Mouse (Mus musculus): ENCODE results near the gene Sco1.
A peak's percentile ranks its signal among the peaks of the same experiment; 100 is the strongest.
"Not testable (repeated sequence)": the region's sequence is repeated elsewhere in the genome, so short reads cannot be mapped to it uniquely, and the experiment has no call there.

Sco1 gene

GRCm38 (mm10) chr11:67085489-67085888 is 33.0 kb downstream of the Sco1 start:
- no peaks in the 10 kb centered on the region for H3K27me3 ChIP-seq (ENCODE audit: control insufficient read depth, insufficient read depth, low read length, poor library complexity, severe bottlenecking)
- peak; percentile 87 for DNase-seq (ENCODE audit: low read depth, low spot score)
- H3K36me3 ChIP-seq (ENCODE audit: control insufficient read depth, insufficient read depth, low read length, poor library complexity, severe bottlenecking), result no peaks in the 10 kb centered on the region

- Histone ChIP-seq H3K27me3 (ENCODE audit: control insufficient read depth, insufficient read depth, low read length, poor library complexity, severe bottlenecking) (no peaks in the 10 kb centered on the region), H3K36me3 (ENCODE audit: control insufficient read depth, insufficient read depth, low read length, poor library complexity, severe bottlenecking) (no peaks in the 10 kb centered on the region)
- no peak for DNase-seq (ENCODE audit: low read depth, low spot score)
Measured at GRCm38 (mm10) chr11:67086467-67087164, 34.1 kb downstream of the Sco1 start.

- H3K36me3 ChIP-seq (ENCODE audit: control insufficient read depth, insufficient read depth, low read length, poor library complexity, severe bottlenecking), result no peaks in the 10 kb centered on the region
- 0 out of 2 replicates have a peak, but pooled peaks cover 2% of the 10 kb centered on the region for H3K27me3 ChIP-seq (ENCODE audit: control insufficient read depth, insufficient read depth, low read length, poor library complexity, severe bottlenecking)
- no peak for DNase-seq (ENCODE audit: low read depth, low spot score)
Measured at GRCm38 (mm10) chr11:67087225-67087624, 34.8 kb downstream of the Sco1 start.

GRCm38 (mm10) chr11:67092354-67092753 is 39.9 kb downstream of the Sco1 start:
- H3K36me3 ChIP-seq (ENCODE audit: control insufficient read depth, insufficient read depth, low read length, poor library complexity, severe bottlenecking); H3K27me3 ChIP-seq (ENCODE audit: control insufficient read depth, insufficient read depth, low read length, poor library complexity, severe bottlenecking); DNase-seq (ENCODE audit: low read depth, low spot score): not testable (repeated sequence)

- Histone ChIP-seq H3K36me3 (ENCODE audit: control insufficient read depth, insufficient read depth, low read length, poor library complexity, severe bottlenecking) (no peaks in the 10 kb centered on the region), H3K27me3 (ENCODE audit: control insufficient read depth, insufficient read depth, low read length, poor library complexity, severe bottlenecking) (0 out of 2 replicates have a peak, but pooled peaks cover 2% of the 10 kb centered on the region)
- no peak for DNase-seq (ENCODE audit: low read depth, low spot score)
Measured at GRCm38 (mm10) chr11:67093201-67093600, 40.7 kb downstream of the Sco1 start.

GRCm38 (mm10) chr11:67093652-67094051 is 41.2 kb downstream of the Sco1 start:
- Histone ChIP-seq H3K27me3 (ENCODE audit: control insufficient read depth, insufficient read depth, low read length, poor library complexity, severe bottlenecking) (0 out of 2 replicates have a peak, but pooled peaks cover 2% of the 10 kb centered on the region), H3K36me3 (ENCODE audit: control insufficient read depth, insufficient read depth, low read length, poor library complexity, severe bottlenecking) (no peaks in the 10 kb centered on the region)
- DNase-seq (ENCODE audit: low read depth, low spot score), result no peak

GRCm38 (mm10) chr11:67094470-67094869 is 42.0 kb downstream of the Sco1 start:
- DNase-seq (ENCODE audit: low read depth, low spot score), result no peak
- Histone ChIP-seq H3K36me3 (ENCODE audit: control insufficient read depth, insufficient read depth, low read length, poor library complexity, severe bottlenecking) (no peaks in the 10 kb centered on the region), H3K27me3 (ENCODE audit: control insufficient read depth, insufficient read depth, low read length, poor library complexity, severe bottlenecking) (0 out of 2 replicates have a peak, but pooled peaks cover 2% of the 10 kb centered on the region)

- no peaks in the 10 kb centered on the region for H3K36me3 ChIP-seq (ENCODE audit: control insufficient read depth, insufficient read depth, low read length, poor library complexity, severe bottlenecking)
- H3K27me3 ChIP-seq (ENCODE audit: control insufficient read depth, insufficient read depth, low read length, poor library complexity, severe bottlenecking), result no peaks in the 10 kb centered on the region
- no peak for DNase-seq (ENCODE audit: low read depth, low spot score)
Measured at GRCm38 (mm10) chr11:67097709-67098108, 45.2 kb downstream of the Sco1 start.

GRCm38 (mm10) chr11:67098427-67098826 is 46.0 kb downstream of the Sco1 start:
- Histone ChIP-seq H3K36me3 (ENCODE audit: control insufficient read depth, insufficient read depth, low read length, poor library complexity, severe bottlenecking) (no peaks in the 10 kb centered on the region), H3K27me3 (ENCODE audit: control insufficient read depth, insufficient read depth, low read length, poor library complexity, severe bottlenecking) (no peaks in the 10 kb centered on the region)
- DNase-seq (ENCODE audit: low read depth, low spot score), result no peak

GRCm38 (mm10) chr11:67099241-67099640 is 46.8 kb downstream of the Sco1 start:
- H3K36me3 ChIP-seq (ENCODE audit: control insufficient read depth, insufficient read depth, low read length, poor library complexity, severe bottlenecking), result no peaks in the 10 kb centered on the region
- DNase-seq (ENCODE audit: low read depth, low spot score), result no peak

GRCm38 (mm10) chr11:67100169-67100568 is 47.7 kb downstream of the Sco1 start:
- H3K27me3 ChIP-seq (ENCODE audit: control insufficient read depth, insufficient read depth, low read length, poor library complexity, severe bottlenecking), result no peaks in the 10 kb centered on the region
- peak; percentile 27 for DNase-seq (ENCODE audit: low read depth, low spot score)
- no peaks in the 10 kb centered on the region for H3K36me3 ChIP-seq (ENCODE audit: control insufficient read depth, insufficient read depth, low read length, poor library complexity, severe bottlenecking)

More at GRCm38 (mm10) chr11:67099241-67099640, 46.8 kb downstream of the Sco1 start:
- H3K27me3 ChIP-seq (ENCODE audit: control insufficient read depth, insufficient read depth, low read length, poor library complexity, severe bottlenecking), result no peaks in the 10 kb centered on the region

- no peaks in the 10 kb centered on the region for H3K27me3 ChIP-seq (ENCODE audit: control insufficient read depth, insufficient read depth, low read length, poor library complexity, severe bottlenecking)
- DNase-seq (ENCODE audit: low read depth, low spot score), result peak; percentile 66
Measured at GRCm38 (mm10) chr11:67101713-67102112, 49.2 kb downstream of the Sco1 start.

GRCm38 (mm10) chr11:67103256-67103655 is 50.8 kb downstream of the Sco1 start:
- no peak for DNase-seq (ENCODE audit: low read depth, low spot score)
- H3K36me3 ChIP-seq (ENCODE audit: control insufficient read depth, insufficient read depth, low read length, poor library complexity, severe bottlenecking), result no peaks in the 10 kb centered on the region
- no peaks in the 10 kb centered on the region for H3K27me3 ChIP-seq (ENCODE audit: control insufficient read depth, insufficient read depth, low read length, poor library complexity, severe bottlenecking)

More at GRCm38 (mm10) chr11:67101713-67102112, 49.2 kb downstream of the Sco1 start:
- H3K36me3 ChIP-seq (ENCODE audit: control insufficient read depth, insufficient read depth, low read length, poor library complexity, severe bottlenecking), result no peaks in the 10 kb centered on the region

- H3K27me3 ChIP-seq (ENCODE audit: control insufficient read depth, insufficient read depth, low read length, poor library complexity, severe bottlenecking), result no peaks in the 10 kb centered on the region
- H3K36me3 ChIP-seq (ENCODE audit: control insufficient read depth, insufficient read depth, low read length, poor library complexity, severe bottlenecking), result no peaks in the 10 kb centered on the region
- no peak for DNase-seq (ENCODE audit: low read depth, low spot score)
Measured at GRCm38 (mm10) chr11:67104242-67104641, 51.8 kb downstream of the Sco1 start.

- DNase-seq (ENCODE audit: low read depth, low spot score), result no peak
- H3K36me3 ChIP-seq (ENCODE audit: control insufficient read depth, insufficient read depth, low read length, poor library complexity, severe bottlenecking), result no peaks in the 10 kb centered on the region
- no peaks in the 10 kb centered on the region for H3K27me3 ChIP-seq (ENCODE audit: control insufficient read depth, insufficient read depth, low read length, poor library complexity, severe bottlenecking)
Measured at GRCm38 (mm10) chr11:67104714-67105113, 52.2 kb downstream of the Sco1 start.

- Histone ChIP-seq H3K27me3 (ENCODE audit: control insufficient read depth, insufficient read depth, low read length, poor library complexity, severe bottlenecking) (no peaks in the 10 kb centered on the region), H3K36me3 (ENCODE audit: control insufficient read depth, insufficient read depth, low read length, poor library complexity, severe bottlenecking) (no peaks in the 10 kb centered on the region)
- DNase-seq (ENCODE audit: low read depth, low spot score), result no peak
Measured at GRCm38 (mm10) chr11:67105689-67106088, 53.2 kb downstream of the Sco1 start.

All from splenic B cell, adult 2 months (primary cell).